Mouse (Mus musculus) forebrain, embryonic 14.5 days (tissue): ENCODE data around the gene Acd. TPM values are rescaled to one million over a fixed set of nuclear protein-coding genes. Genes with fewer than 3 reads are reported as not detected.

Experiments used
- ATAC-seq: fragments of 200-750 bp; cut with Nextera tagmentation; 2 replicates; pipeline ENCODE4 v1.8.0; 2017; ENCODE audit warnings: mild to moderate bottlenecking, moderate library complexity
- DNase-seq: peaks from one replicate; pipeline ENCODE4 v3.0.0-alpha.2; 2015; ENCODE audit warnings: low spot score
- H3K27ac ChIP-seq: fragments of 300-500 bp; sonication (generic); 2 replicates; pipeline ENCODE4 v1.5.1; 2014; ENCODE audit warnings: low read depth, mild to moderate bottlenecking, control low read depth, low read length, moderate library complexity
- H3K27me3 ChIP-seq: fragments of 300-500 bp; sonication (generic); replicated peaks from 2 replicates; pipeline ENCODE4 v1.6.1; 2014; ENCODE audit warnings: low read length, control low read depth, mixed read lengths; ENCODE audit not compliant: control insufficient read depth, insufficient read depth
- H3K36me3 ChIP-seq: fragments of 300-500 bp; sonication (generic); 2 replicates; pipeline ENCODE4 v1.6.1; 2014; ENCODE audit warnings: low read length, control low read depth; ENCODE audit not compliant: control insufficient read depth, insufficient read depth
- H3K4me1 ChIP-seq: fragments of 300-500 bp; sonication (generic); 2 replicates; pipeline ENCODE4 v1.6.1; 2014; ENCODE audit warnings: antibody characterized with exemption, low read length, control low read depth; ENCODE audit not compliant: control insufficient read depth, insufficient read depth
- H3K4me2 ChIP-seq: fragments of 300-500 bp; sonication (generic); 2 replicates; pipeline ENCODE4 v1.6.1; 2014; ENCODE audit warnings: mild to moderate bottlenecking, control low read depth, low read length
- H3K4me3 ChIP-seq: fragments of 300-500 bp; sonication (generic); 2 replicates; pipeline ENCODE4 v1.5.1; 2014; ENCODE audit warnings: low read depth, low read length, control low read depth
- H3K9ac ChIP-seq: fragments of 300-500 bp; sonication (generic); 2 replicates; pipeline ENCODE4 v1.6.1; 2014; ENCODE audit warnings: mild to moderate bottlenecking, low read length, control low read depth, moderate library complexity
- H3K9me3 ChIP-seq: fragments of 300-500 bp; sonication (generic); replicated peaks from 2 replicates; pipeline ENCODE4 v1.6.1; 2016; ENCODE audit warnings: low read length, control low read depth, mixed read lengths; ENCODE audit not compliant: control insufficient read depth
- whole genome bisulfite sequencing: fragments of 180-500 bp; shearing (Covaris S2); extraction: QIAGEN DNeasy Blood & Tissue Kit; methylation state at CpG from one replicate; pipeline ENCODE4 v1.1.7; 2014; 5-methylcytosine and 5-hydroxymethylcytosine counted together
- polyA plus RNA-seq: library from polyadenylated mRNA; unstranded; fragments of >200 nt; fragmentation: Nextera tagmentation; extraction: Ambion mirVana; gene quantifications from 2 replicates; pipeline ENCODE4 v1.2.1, GENCODE M21; 2014

Acd gene
- polyA plus RNA-seq, 1 experiment from 2014 or later: 79.7 TPM

GRCm38 (mm10) chr8:105687512-105687911 is 13.4 kb downstream of the Acd start:
- no peak for ATAC-seq
- Histone ChIP-seq H3K27me3 (no peaks in the 10 kb centered on the region), H3K36me3 (peaks cover 25% of the 10 kb centered on the region), H3K4me2 (no peak overlapping the region), H3K4me3 (no peak overlapping the region), H3K9me3 (no peaks in the 10 kb centered on the region), H3K9ac (no peak overlapping the region), H3K4me1 (no peaks in the 10 kb centered on the region), H3K27ac (no peak overlapping the region)
- DNase-seq: no peak
- WGBS: 67% methylated on average over 8 of the region's 8 CpGs

- ATAC-seq (no peak), DNase-seq (no peak)
- Histone ChIP-seq H3K4me2 (no peak overlapping the region), H3K4me3 (no peak overlapping the region), H3K36me3 (peaks cover 33% of the 10 kb centered on the region), H3K4me1 (no peaks in the 10 kb centered on the region), H3K27me3 (no peaks in the 10 kb centered on the region), H3K27ac (no peak overlapping the region), H3K9ac (no peak overlapping the region), H3K9me3 (no peaks in the 10 kb centered on the region)
- 69% methylated on average over 6 of the region's 6 CpGs for WGBS
Observed at GRCm38 (mm10) chr8:105686551-105686950, 14.4 kb downstream of the Acd start.

- no peak within 1 kb of the TSS for H3K4me2 ChIP-seq
- no peaks in the 10 kb centered on the region for H3K4me1 ChIP-seq
- H3K4me3 ChIP-seq: no peak within 1 kb of the TSS
- H3K9ac ChIP-seq: no peak within 1 kb of the TSS
- H3K36me3 ChIP-seq: peaks cover 40% of the 10 kb centered on the region
- H3K9me3 ChIP-seq: no peaks in the 10 kb centered on the region
- no peak for DNase-seq
- no peaks in the 10 kb centered on the region for H3K27me3 ChIP-seq
- 17% methylated on average over 26 of the region's 26 CpGs for WGBS
- ATAC-seq: peak; percentile 29; the same call in 1 of the 2 replicates
- H3K27ac ChIP-seq: no peak within 1 kb of the TSS
Observed at GRCm38 (mm10) chr8:105685796-105686308, 15.1 kb downstream of the Acd start, which contains the start of gene Carmil2. Gene Carmil2 (plus strand): TSS chr8:105686274.

GRCm38 (mm10) chr8:105685325-105685724 is 15.6 kb downstream of the Acd start:
- DNase-seq (no peak), ATAC-seq (no peak)
- Histone ChIP-seq H3K4me2 (no peak overlapping the region), H3K4me1 (no peaks in the 10 kb centered on the region), H3K36me3 (peaks cover 45% of the 10 kb centered on the region), H3K27ac (no peak overlapping the region), H3K9me3 (no peaks in the 10 kb centered on the region), H3K9ac (no peak overlapping the region), H3K27me3 (no peaks in the 10 kb centered on the region), H3K4me3 (no peak overlapping the region)
- 79% methylated on average over 7 of the region's 7 CpGs for WGBS

GRCm38 (mm10) chr8:105677891-105678290 is 23.0 kb downstream of the Acd start:
- Histone ChIP-seq H3K9me3 (no peaks in the 10 kb centered on the region), H3K27me3 (no peaks in the 10 kb centered on the region), H3K27ac (no peak overlapping the region), H3K4me3 (no peak overlapping the region), H3K4me2 (no peak overlapping the region), H3K4me1 (no peaks in the 10 kb centered on the region), H3K9ac (no peak overlapping the region), H3K36me3 (peaks cover 92% of the 10 kb centered on the region)
- no peak for ATAC-seq
- WGBS: 93% methylated on average over 1 of the region's 1 CpGs
- no peak for DNase-seq

GRCm38 (mm10) chr8:105661167-105661566 is 39.7 kb downstream of the Acd start:
- no peak overlapping the region for H3K27ac ChIP-seq
- DNase-seq (peak; percentile 60), ATAC-seq (no peak)
- no peak overlapping the region for H3K4me3 ChIP-seq
- WGBS: 85% methylated on average over 3 of the region's 3 CpGs
- H3K36me3 ChIP-seq: peaks cover 24% of the 10 kb centered on the region
- H3K9ac ChIP-seq: no peak overlapping the region
- H3K27me3 ChIP-seq: no peaks in the 10 kb centered on the region
- no peaks in the 10 kb centered on the region for H3K4me1 ChIP-seq
- H3K9me3 ChIP-seq: no peaks in the 10 kb centered on the region
- no peak overlapping the region for H3K4me2 ChIP-seq

- H3K27ac ChIP-seq: no peak overlapping the region
- no peak overlapping the region for H3K9ac ChIP-seq
- ATAC-seq: no peak
- no peak overlapping the region for H3K4me2 ChIP-seq
- H3K36me3 ChIP-seq: peaks cover 18% of the 10 kb centered on the region
- H3K9me3 ChIP-seq: no peaks in the 10 kb centered on the region
- H3K4me3 ChIP-seq: no peak overlapping the region
- no peaks in the 10 kb centered on the region for H3K4me1 ChIP-seq
- no peak for DNase-seq
- no peaks in the 10 kb centered on the region for H3K27me3 ChIP-seq
Observed at GRCm38 (mm10) chr8:105657641-105658040, 43.3 kb downstream of the Acd start.

GRCm38 (mm10) chr8:105648929-105649328 is 52.0 kb downstream of the Acd start:
- no peaks in the 10 kb centered on the region for H3K27me3 ChIP-seq
- H3K4me2 ChIP-seq: no peak overlapping the region
- WGBS: 100% methylated on average over 1 of the region's 1 CpGs
- DNase-seq: no peak
- H3K27ac ChIP-seq: no peak overlapping the region
- no peak for ATAC-seq
- peaks cover 47% of the 10 kb centered on the region for H3K36me3 ChIP-seq
- no peaks in the 10 kb centered on the region for H3K9me3 ChIP-seq
- no peak overlapping the region for H3K9ac ChIP-seq
- no peak overlapping the region for H3K4me3 ChIP-seq
- no peaks in the 10 kb centered on the region for H3K4me1 ChIP-seq
